Mouse (Mus musculus): ENCODE measurements at regions not wholly inside any gene's neighbourhood (a gene's known extent, or its start where the extent isn't known, plus 50 kb on each side); places are given as distances from the start of the nearest gene placed in this dataset.
A peak's percentile ranks its signal among the peaks of the same experiment; 100 is the strongest.

DNA sequence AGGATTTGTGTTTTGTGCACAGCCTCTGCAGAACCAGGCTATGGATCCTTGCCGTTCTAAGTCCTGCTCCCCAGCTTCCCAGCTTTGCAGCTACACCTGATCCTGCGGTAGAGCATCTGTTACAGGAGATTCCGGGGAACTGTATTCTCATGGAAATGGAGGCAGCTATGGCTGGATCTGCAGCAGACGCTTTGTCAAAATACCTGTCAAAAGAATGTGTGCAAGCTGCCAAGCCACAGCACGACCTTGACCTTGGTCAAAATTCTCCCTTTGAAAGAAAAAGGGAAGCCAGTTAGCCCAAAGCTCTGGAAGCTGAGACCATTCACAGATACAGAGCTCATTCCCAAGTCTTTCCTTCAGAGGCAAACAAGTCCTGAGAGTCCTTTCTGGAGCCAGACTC, 255.3 kb downstream of the Med13l start:
- H3K36me3 ChIP-seq (ENCODE audit: control insufficient read depth, insufficient read depth, low read length): no peaks in the 10 kb centered on the region
- H3K4me1 ChIP-seq (replicated peaks; ENCODE audit: control insufficient read depth, insufficient read depth, low read length): no peaks in the 10 kb centered on the region; the same call in 1 of the 2 replicates
- no peak for ATAC-seq (replicated peaks; ENCODE audit: low FRiP score, low TSS enrichment, low read depth)
- no peak for DNase-seq (ENCODE audit: low spot score)
- WGBS: 60% methylated on average over 5 of the region's 5 CpGs
- H3K27me3 ChIP-seq (replicated peaks; ENCODE audit: control insufficient read depth, insufficient read depth, low read length): no peaks in the 10 kb centered on the region
- no peaks in the 10 kb centered on the region for H3K9me3 ChIP-seq (ENCODE audit: control insufficient read depth, low read length)
- H3K27ac ChIP-seq (ENCODE audit: low read depth): no peak overlapping the region
- no peak overlapping the region for H3K4me2 ChIP-seq (ENCODE audit: low read length)
- H3K9ac ChIP-seq (ENCODE audit: low read length): no peak overlapping the region
- H3K4me3 ChIP-seq (ENCODE audit: low read depth, low read length): no peak overlapping the region

DNA sequence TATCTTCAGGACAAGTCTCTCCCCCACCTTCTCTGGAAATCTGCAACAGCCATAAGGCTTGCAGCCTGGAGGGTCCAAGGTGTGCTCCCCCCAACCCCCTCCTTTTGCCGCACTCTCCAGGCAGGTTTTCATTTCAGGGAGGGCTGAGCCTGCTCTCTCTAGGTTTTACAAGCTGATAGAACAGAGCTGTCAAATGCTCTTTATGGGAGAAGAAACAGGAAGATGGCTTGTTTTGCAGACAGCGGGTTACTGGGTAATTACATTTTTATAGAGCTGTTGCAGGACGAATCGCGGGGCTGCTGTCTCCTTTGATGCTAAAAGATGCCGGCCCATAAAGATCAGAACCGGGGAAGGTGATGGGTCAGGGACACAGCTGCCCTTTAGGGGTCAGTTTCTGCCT, 257.8 kb downstream of the Med13l start:
- H3K4me3 ChIP-seq (ENCODE audit: low read depth, low read length): no peak overlapping the region
- no peak for DNase-seq (ENCODE audit: low spot score)
- no peaks in the 10 kb centered on the region; the same call in 1 of the 2 replicates for H3K4me1 ChIP-seq (replicated peaks; ENCODE audit: control insufficient read depth, insufficient read depth, low read length)
- no peaks in the 10 kb centered on the region for H3K27me3 ChIP-seq (replicated peaks; ENCODE audit: control insufficient read depth, insufficient read depth, low read length)
- no peaks in the 10 kb centered on the region for H3K36me3 ChIP-seq (ENCODE audit: control insufficient read depth, insufficient read depth, low read length)
- ATAC-seq (replicated peaks; ENCODE audit: low FRiP score, low TSS enrichment, low read depth): no peak
- H3K27ac ChIP-seq (ENCODE audit: low read depth): no peak overlapping the region
- 44% methylated on average over 7 of the region's 7 CpGs for WGBS
- no peak overlapping the region for H3K9ac ChIP-seq (ENCODE audit: low read length)
- peaks cover 4% of the 10 kb centered on the region; the same call in 1 of the 2 replicates for H3K9me3 ChIP-seq (ENCODE audit: control insufficient read depth, low read length)
- no peak overlapping the region for H3K4me2 ChIP-seq (ENCODE audit: low read length)

DNA sequence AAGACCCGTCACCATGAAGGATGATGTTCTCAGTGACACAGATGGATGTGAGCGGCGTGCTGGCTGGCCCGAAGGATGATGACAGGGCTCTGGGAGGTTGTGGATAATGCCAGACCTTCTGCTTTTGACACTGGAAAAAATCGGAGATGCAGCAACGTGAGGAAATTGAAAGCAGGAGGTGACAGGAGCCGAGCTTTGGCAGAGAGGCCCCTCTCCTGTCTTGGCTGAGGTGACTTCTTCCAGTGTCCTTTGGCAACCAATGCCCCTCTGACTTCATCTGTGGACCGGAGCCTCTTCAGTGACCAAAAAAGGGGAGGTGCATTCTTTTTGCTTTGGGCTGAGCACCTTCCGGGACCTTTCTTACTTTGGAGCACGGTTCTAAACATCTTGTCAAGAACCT, 264.3 kb downstream of the Med13l start:
- no peak overlapping the region for H3K4me3 ChIP-seq (ENCODE audit: low read depth, low read length)
- WGBS: 85% methylated on average over 10 of the region's 10 CpGs
- no peak overlapping the region for H3K4me2 ChIP-seq (ENCODE audit: low read length)
- H3K27ac ChIP-seq (ENCODE audit: low read depth): no peak overlapping the region
- no peaks in the 10 kb centered on the region for H3K36me3 ChIP-seq (ENCODE audit: control insufficient read depth, insufficient read depth, low read length)
- H3K9ac ChIP-seq (ENCODE audit: low read length): no peak overlapping the region
- H3K4me1 ChIP-seq (replicated peaks; ENCODE audit: control insufficient read depth, insufficient read depth, low read length): no peaks in the 10 kb centered on the region
- no peaks in the 10 kb centered on the region for H3K27me3 ChIP-seq (replicated peaks; ENCODE audit: control insufficient read depth, insufficient read depth, low read length)
- H3K9me3 ChIP-seq (ENCODE audit: control insufficient read depth, low read length): peaks cover 4% of the 10 kb centered on the region; the same call in 1 of the 2 replicates
- ATAC-seq (replicated peaks; ENCODE audit: low FRiP score, low TSS enrichment, low read depth) (no peak), DNase-seq (ENCODE audit: low spot score) (no peak)

DNA sequence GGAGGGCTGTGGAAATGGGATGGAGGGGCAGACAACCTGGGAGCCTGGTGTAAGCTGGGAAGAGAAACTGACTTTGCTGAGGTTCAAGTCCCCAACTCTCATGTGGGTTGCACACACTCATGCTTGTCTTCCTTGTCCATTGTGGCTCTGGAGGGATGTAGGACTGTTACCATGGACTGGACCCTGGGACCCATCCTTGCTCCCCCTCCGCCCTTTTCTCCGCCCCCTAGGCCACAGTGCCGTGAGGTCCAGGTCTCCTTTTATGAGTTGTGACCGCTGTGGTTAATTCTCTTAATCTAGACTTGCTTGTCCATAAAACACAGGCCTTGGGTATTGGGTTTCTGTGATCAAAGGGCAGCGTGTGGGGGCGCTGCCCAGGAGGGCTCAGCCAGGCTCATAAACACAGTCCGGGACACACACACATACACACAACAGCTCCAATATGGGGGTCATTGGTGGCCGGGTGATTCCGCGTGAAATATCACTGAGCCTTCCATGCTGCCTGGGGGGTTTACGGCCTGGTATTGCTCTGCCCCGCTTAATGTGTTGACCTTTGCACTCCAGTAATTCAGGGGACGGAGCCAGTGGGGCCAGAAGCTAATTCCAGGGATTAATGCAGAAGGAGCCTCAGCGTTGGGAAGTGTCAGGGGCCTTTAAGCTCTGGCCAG, 268.7 kb downstream of the Med13l start:
- Histone ChIP-seq H3K9me3 (ENCODE audit: control insufficient read depth, low read length) (no peaks in the 10 kb centered on the region), H3K4me3 (ENCODE audit: low read depth, low read length) (no peak overlapping the region), H3K9ac (ENCODE audit: low read length) (no peak overlapping the region), H3K27ac (ENCODE audit: low read depth) (no peak overlapping the region), H3K27me3 (replicated peaks; ENCODE audit: control insufficient read depth, insufficient read depth, low read length) (no peaks in the 10 kb centered on the region), H3K36me3 (ENCODE audit: control insufficient read depth, insufficient read depth, low read length) (no peaks in the 10 kb centered on the region), H3K4me1 (replicated peaks; ENCODE audit: control insufficient read depth, insufficient read depth, low read length) (no peaks in the 10 kb centered on the region), H3K4me2 (ENCODE audit: low read length) (no peak overlapping the region)
- DNase-seq (ENCODE audit: low spot score): no peak
- 31% methylated on average over 14 of the region's 14 CpGs for WGBS
- no peak for ATAC-seq (replicated peaks; ENCODE audit: low FRiP score, low TSS enrichment, low read depth)

DNA sequence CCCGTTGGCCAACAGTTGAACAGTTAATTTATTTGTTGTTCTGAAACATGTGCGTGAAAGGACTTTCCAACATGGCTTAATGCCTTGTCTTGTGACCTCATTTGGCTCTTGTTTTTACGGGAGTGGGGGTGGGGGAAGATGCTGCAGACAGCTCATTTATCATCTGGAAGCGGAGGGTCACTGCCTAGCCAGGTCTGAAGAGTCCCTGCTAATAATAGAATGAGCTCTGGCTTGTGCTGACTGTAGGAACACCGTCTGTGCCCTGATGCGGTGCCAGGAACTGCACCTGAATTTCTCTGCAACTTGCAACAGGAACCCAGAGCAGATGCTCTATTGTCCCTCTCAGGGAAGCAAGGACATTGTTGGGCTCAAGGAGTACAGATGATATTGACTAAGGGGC, 272.2 kb downstream of the Med13l start:
- Histone ChIP-seq H3K9ac (ENCODE audit: low read length) (no peak overlapping the region), H3K27me3 (replicated peaks; ENCODE audit: control insufficient read depth, insufficient read depth, low read length) (no peaks in the 10 kb centered on the region), H3K4me3 (ENCODE audit: low read depth, low read length) (no peak overlapping the region), H3K27ac (ENCODE audit: low read depth) (no peak overlapping the region), H3K36me3 (ENCODE audit: control insufficient read depth, insufficient read depth, low read length) (no peaks in the 10 kb centered on the region), H3K9me3 (ENCODE audit: control insufficient read depth, low read length) (no peaks in the 10 kb centered on the region), H3K4me2 (ENCODE audit: low read length) (no peak overlapping the region), H3K4me1 (replicated peaks; ENCODE audit: control insufficient read depth, insufficient read depth, low read length) (no peaks in the 10 kb centered on the region)
- no peak for DNase-seq (ENCODE audit: low spot score)
- ATAC-seq (replicated peaks; ENCODE audit: low FRiP score, low TSS enrichment, low read depth): no peak
- WGBS: 18% methylated on average over 6 of the region's 6 CpGs

DNA sequence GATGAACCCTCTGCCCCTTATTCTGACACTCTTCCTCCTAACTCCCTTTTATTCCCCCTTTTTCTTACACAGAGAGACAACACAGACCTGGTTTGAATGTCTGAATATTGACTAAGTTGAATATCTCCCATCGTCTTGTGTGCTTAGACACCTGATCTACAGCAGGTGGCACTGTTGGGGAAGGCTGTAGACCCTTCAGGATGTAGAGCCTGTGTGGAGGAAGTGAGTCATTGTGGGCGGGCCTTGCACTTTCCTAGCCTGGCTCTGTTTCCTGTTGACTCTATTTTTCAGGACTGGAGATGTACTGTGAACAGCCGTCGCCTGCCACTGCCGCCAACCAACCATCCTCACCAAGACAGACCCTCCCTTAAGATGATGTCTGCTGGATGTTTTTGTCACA, 273.6 kb downstream of the Med13l start:
- no peak for DNase-seq (ENCODE audit: low spot score)
- 93% methylated on average over 5 of the region's 5 CpGs for WGBS
- Histone ChIP-seq H3K4me2 (ENCODE audit: low read length) (no peak overlapping the region), H3K36me3 (ENCODE audit: control insufficient read depth, insufficient read depth, low read length) (no peaks in the 10 kb centered on the region), H3K27me3 (replicated peaks; ENCODE audit: control insufficient read depth, insufficient read depth, low read length) (no peaks in the 10 kb centered on the region), H3K9ac (ENCODE audit: low read length) (no peak overlapping the region), H3K4me1 (replicated peaks; ENCODE audit: control insufficient read depth, insufficient read depth, low read length) (no peaks in the 10 kb centered on the region), H3K9me3 (ENCODE audit: control insufficient read depth, low read length) (no peaks in the 10 kb centered on the region), H3K27ac (ENCODE audit: low read depth) (no peak overlapping the region), H3K4me3 (ENCODE audit: low read depth, low read length) (no peak overlapping the region)
- no peak for ATAC-seq (replicated peaks; ENCODE audit: low FRiP score, low TSS enrichment, low read depth)

DNA sequence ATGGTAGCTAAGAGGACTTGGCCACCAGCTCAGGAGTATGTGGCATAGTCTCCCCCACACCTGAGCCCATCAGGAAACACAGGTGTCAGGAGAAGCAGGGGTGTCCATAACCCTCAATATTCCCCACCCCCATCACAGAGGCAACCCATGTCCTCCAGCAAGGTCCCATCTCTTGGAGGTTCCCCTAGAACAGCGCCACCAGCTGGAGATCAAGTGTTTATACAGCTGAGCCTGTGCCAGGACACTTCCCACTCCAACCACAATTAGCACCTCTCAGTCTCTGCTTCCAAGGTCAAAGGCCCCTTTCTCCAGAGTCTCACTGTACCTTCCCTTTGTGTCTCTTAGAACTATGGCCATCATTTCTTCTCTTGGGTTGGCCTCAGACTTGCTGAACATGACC, 276.5 kb downstream of the Med13l start:
- Histone ChIP-seq H3K4me2 (ENCODE audit: low read length) (no peak overlapping the region), H3K4me3 (ENCODE audit: low read depth, low read length) (no peak overlapping the region), H3K27ac (ENCODE audit: low read depth) (no peak overlapping the region), H3K9ac (ENCODE audit: low read length) (no peak overlapping the region), H3K27me3 (replicated peaks; ENCODE audit: control insufficient read depth, insufficient read depth, low read length) (no peaks in the 10 kb centered on the region), H3K36me3 (ENCODE audit: control insufficient read depth, insufficient read depth, low read length) (no peaks in the 10 kb centered on the region), H3K9me3 (ENCODE audit: control insufficient read depth, low read length) (no peaks in the 10 kb centered on the region), H3K4me1 (replicated peaks; ENCODE audit: control insufficient read depth, insufficient read depth, low read length) (no peaks in the 10 kb centered on the region)
- WGBS: 29% methylated on average over 1 of the region's 1 CpGs
- DNase-seq (ENCODE audit: low spot score) (no peak), ATAC-seq (replicated peaks; ENCODE audit: low FRiP score, low TSS enrichment, low read depth) (no peak)

DNA sequence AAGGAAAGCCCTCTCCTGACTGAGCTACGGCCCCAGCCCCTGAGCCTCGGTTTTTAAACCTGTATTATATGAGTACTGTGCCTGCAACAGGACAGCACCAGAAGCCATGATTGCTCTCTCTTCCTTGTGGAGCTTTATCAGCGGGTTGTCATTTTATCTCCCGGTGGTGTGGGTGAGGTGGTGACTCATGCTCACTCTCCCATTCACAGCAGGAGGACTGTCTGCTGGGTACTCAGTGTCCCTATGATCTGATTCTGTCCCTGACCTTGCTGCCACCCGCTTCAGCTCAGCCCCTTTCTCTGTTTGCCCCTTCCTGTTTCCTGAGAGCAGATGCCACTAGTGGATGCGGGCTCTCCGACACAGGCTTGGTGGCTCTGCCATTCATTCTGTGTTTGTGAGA, 277.9 kb downstream of the Med13l start:
- Histone ChIP-seq H3K4me3 (ENCODE audit: low read depth, low read length) (no peak overlapping the region), H3K9ac (ENCODE audit: low read length) (no peak overlapping the region), H3K27me3 (replicated peaks; ENCODE audit: control insufficient read depth, insufficient read depth, low read length) (no peaks in the 10 kb centered on the region), H3K27ac (ENCODE audit: low read depth) (no peak overlapping the region), H3K4me2 (ENCODE audit: low read length) (no peak overlapping the region), H3K4me1 (replicated peaks; ENCODE audit: control insufficient read depth, insufficient read depth, low read length) (no peaks in the 10 kb centered on the region), H3K9me3 (ENCODE audit: control insufficient read depth, low read length) (no peaks in the 10 kb centered on the region), H3K36me3 (ENCODE audit: control insufficient read depth, insufficient read depth, low read length) (no peaks in the 10 kb centered on the region)
- ATAC-seq (replicated peaks; ENCODE audit: low FRiP score, low TSS enrichment, low read depth) (no peak), DNase-seq (ENCODE audit: low spot score) (no peak)
- 67% methylated on average over 7 of the region's 7 CpGs for WGBS

DNA sequence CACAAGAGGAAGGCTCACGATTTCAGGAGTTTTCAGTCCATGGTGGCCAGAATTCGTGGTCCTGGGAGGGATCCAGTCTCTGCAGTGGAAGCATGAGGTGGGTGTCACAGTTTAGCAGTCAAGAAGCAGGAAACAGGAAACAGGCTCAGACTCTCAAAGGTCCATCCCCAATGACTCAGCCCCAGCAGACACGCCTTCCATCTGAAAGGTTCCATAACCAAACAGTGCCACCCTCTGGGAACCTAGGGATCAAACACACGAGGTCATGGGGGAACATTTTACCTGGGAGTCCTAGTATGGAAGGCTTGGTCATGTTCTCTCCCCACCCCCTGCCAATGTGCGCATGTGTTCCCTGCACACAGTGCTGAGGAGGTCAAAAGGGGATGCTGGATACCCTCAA, 279.4 kb downstream of the Med13l start:
- H3K9ac ChIP-seq (ENCODE audit: low read length): no peak overlapping the region
- H3K4me1 ChIP-seq (replicated peaks; ENCODE audit: control insufficient read depth, insufficient read depth, low read length): no peaks in the 10 kb centered on the region
- H3K27me3 ChIP-seq (replicated peaks; ENCODE audit: control insufficient read depth, insufficient read depth, low read length): no peaks in the 10 kb centered on the region
- no peaks in the 10 kb centered on the region for H3K36me3 ChIP-seq (ENCODE audit: control insufficient read depth, insufficient read depth, low read length)
- 68% methylated on average over 5 of the region's 5 CpGs for WGBS
- no peak overlapping the region for H3K27ac ChIP-seq (ENCODE audit: low read depth)
- no peak overlapping the region for H3K4me3 ChIP-seq (ENCODE audit: low read depth, low read length)
- ATAC-seq (replicated peaks; ENCODE audit: low FRiP score, low TSS enrichment, low read depth) (0 out of 2 replicates have a peak, but pooled peaks have one; percentile 27), DNase-seq (ENCODE audit: low spot score) (no peak)
- H3K9me3 ChIP-seq (ENCODE audit: control insufficient read depth, low read length): no peaks in the 10 kb centered on the region
- H3K4me2 ChIP-seq (ENCODE audit: low read length): no peak overlapping the region

Data from intestine, embryonic 14.5 days (tissue).